Mouse (Mus musculus): ENCODE results near the gene 4930404N11Rik. TPM values are rescaled to one million over a fixed set of nuclear protein-coding genes. Genes with fewer than 3 reads are reported as not detected.

4930404N11Rik gene
- total RNA-seq (2021), result 2.0 and 2.1 TPM in 2 replicates
- long read RNA-seq, experiment 1, partial matches to known transcripts, result 4 of 4 reads
- long read RNA-seq, experiment 1, other reads (novel, unspliced or antisense), result 0 of 4 reads
- long read RNA-seq, experiment 2, partial matches to known transcripts, result 2 of 2 reads
- long read RNA-seq, experiment 2, other reads (novel, unspliced or antisense), result 0 of 2 reads

- DNase-seq, result no peak
Measured at GRCm38 (mm10) chr10:81365672-81366476, at the start of gene 4930404N11Rik. TSS of gene 4930404N11Rik (minus strand) at chr10:81365816.

GRCm38 (mm10) chr10:81415146-81415545 lies 49.5 kb upstream of the 4930404N11Rik start:
- no peak for DNase-seq

GRCm38 (mm10) chr10:81414682-81415081 lies 49.1 kb upstream of the 4930404N11Rik start:
- no peak for DNase-seq

DNA sequence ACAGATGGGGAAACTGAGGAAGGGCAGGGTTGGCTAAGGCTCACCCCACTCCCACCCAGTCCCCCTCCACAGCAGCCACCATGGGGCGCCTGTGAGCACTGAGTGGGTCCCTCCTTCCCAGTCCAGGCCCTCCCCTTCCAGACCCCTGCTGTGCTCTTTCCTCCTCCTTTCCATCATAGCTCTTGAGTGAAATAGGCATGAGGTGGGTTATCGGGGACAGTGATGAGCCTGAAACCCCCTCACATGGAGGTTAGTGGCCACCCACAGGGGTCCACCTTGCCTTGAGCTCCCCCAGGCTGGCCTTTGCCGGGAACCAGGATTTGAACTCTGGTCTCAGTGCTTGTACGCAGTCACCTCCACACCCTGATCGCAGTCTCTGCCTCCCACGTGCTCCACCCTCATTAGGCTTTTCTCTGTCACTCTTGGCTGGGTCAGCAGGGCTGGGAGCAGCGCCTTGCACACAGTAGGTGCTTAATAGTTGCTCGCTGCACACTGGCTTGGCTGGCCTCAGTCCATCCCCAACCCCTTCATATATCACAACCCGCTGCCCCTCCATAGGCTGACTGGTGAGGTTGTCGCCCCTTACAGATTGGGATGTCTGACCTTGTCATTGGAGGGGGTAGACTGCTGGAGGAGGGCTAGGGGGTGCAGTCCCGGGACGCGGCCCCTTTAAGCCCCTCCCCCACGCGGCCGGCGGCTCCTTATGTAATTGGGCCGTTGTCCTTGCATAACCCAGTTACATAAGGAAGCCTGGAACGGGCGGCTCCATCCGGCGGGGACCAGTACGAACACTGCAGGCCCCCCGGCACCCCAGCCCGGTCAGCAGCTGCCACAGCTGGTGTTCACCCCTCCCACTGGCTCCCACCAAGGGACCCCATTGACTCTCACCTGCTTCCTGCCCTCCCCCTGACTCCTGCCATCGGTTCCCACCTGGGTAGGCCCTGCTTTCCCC lies 48.0 kb upstream of the 4930404N11Rik start:
- peak; percentile 93 for DNase-seq

GRCm38 (mm10) chr10:81412586-81413309 lies 47.1 kb upstream of the 4930404N11Rik start:
- no peak for DNase-seq

DNA sequence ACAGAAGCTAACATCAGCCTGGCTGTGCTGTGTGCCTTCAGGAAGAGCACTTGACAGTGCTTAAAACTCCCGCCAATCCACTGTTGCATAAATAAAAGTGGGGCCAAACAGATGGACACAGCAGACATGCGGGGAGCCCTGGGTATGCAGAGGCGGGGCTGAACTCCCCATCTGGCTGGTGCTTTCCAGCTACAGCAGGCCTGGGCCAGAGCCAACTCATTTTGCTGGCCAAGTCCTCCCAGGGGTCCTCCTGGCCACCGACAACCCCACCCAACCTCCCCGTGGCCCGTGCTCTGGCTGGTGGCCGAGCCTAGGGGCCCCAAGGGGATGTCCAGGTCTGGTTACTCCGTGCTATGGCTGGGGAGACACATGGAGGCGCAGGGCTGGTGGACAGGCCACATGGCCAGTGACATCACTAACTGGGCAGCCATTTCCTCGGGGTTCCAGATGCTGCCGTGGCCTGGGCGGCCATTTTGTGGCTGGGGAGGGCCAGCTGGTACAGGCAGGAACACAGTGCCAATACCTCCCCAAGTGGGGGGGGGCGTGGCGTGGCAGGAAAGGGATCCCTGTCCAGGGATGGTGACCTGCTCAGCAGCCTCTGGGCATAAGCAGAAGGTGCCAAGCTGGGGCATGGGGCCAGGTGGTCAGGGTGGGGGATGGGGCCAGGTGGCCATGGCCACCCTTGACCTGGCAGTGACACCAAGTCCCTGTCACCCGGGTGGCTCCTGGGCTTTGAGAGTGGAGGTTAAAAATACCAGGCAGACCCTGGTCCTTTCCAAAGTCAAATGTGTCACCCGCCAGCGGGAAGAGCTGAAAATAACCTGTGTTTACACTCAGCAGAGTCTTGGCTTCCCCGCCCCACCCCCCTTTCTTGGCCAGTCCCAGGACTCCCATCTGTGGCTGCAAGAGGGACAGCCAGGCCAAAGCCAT lies 46.1 kb upstream of the 4930404N11Rik start:
- DNase-seq, result peak; percentile 91

DNA sequence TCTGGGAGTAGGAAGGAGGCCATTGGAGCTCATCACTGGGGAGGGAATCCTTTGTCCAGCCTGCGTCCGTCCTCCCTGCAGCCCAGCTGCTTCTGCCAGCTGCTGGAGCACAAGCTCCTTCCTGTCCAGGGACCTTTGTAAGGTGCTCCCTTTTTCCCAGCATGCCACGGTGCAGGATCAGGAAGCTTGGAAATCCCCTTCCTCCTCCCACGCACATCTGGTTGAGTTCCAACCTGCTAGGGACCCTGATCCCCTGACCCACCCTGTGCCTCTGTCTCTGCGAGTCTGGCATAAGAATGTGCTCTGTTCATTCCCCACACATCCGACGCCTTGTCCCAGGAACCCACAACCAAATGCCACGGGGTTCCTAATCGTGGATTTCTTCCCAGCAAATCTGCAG lies 45.4 kb upstream of the 4930404N11Rik start:
- DNase-seq, result peak; percentile 64

DNA sequence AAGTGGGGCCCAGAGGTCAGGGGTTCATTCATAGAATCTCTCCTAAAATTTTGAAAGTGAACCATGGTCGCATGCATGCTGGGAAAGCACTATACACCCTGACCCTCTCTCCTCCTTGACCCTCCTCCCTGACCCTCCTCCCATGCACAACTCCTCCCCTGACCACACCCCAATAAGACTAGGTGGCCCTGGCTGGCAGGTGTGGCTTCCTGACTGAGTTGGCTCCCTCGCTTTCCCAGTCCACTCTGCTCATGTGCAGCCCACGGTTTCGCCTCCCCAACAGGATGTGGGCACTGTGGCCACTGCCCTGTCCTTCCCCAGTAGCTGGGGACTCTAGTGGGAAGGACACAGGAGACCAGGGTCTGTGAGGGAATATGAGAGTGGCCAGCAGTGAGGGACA lies 44.7 kb upstream of the 4930404N11Rik start:
- no peak for DNase-seq

DNA sequence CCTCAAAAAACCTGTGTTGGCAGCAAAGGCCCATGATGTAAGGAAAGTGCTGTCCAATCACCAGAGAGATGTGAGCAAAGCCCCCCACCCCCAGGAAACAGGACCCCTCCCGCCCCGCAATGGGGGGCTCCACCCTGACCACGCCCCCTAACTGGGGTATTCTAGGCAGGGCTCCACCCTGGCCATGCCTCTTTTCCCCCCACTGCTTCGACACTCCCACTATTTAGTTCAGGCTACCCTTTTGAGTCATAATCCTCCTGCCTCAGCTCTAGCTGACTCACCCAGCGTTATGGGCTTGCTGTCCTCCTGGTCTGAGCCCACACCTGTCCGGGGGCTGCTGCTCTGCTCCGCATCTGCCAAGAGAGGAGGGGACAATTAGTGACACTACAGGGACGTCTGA lies 43.7 kb upstream of the 4930404N11Rik start:
- no peak for DNase-seq

GRCm38 (mm10) chr10:81408871-81409291 lies 43.3 kb upstream of the 4930404N11Rik start:
- peak; percentile 93 for DNase-seq

- DNase-seq, result no peak
Measured at GRCm38 (mm10) chr10:81408424-81408729, 42.8 kb upstream of the 4930404N11Rik start.

GRCm38 (mm10) chr10:81407539-81408423 lies 42.2 kb upstream of the 4930404N11Rik start:
- peak; percentile 94 for DNase-seq

GRCm38 (mm10) chr10:81406504-81407440 lies 41.2 kb upstream of the 4930404N11Rik start:
- DNase-seq, result no peak

DNA sequence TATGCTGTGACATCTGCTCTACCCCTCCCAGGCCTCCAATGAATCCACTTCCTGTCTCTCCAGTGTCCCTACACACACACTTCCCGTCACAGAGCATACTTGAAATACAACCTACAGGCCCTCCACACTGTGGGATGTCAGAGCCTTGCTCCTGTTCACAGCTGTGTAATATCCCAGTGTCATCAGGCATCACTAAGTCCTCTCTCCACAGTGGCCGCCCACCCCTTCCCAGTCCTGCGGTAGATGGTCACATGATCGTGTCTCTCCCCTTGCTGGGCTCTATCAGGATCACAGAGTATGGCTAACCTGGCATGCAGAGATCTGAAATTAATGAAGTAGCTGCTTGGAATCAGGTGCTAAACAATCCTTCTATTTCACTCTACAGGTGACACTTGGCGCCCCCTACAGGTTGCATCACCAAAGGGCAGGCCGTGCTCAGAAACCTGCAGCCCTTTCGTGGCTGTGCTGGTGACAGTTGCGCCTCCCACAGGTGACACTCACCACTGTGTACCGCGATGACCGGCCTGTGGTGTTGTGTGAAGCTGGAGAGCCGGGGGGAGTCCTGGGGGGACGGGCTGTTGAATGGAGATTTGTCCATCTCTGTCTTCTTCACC lies 40.1 kb upstream of the 4930404N11Rik start:
- DNase-seq, result peak; percentile 80

DNA sequence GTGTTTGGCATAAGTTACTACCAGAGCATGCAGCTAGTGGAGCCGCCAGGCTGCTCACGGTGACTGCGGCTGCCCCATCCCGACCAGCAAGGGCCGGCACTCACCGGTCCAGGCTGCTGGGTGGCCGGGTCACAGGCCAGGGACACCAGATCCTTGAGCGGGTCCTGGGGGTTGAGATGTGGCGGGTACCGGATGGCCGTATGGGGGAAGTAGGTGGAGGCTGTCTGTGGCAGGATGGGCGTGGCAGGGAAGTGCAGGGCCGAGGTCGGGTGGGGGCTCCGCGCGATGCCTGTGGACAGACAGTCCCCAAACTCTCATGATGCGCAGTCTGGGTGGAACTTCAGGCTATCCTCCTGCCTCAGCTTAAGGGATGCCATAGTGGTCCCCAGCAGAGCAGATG lies 39.1 kb upstream of the 4930404N11Rik start:
- DNase-seq, result no peak

DNA sequence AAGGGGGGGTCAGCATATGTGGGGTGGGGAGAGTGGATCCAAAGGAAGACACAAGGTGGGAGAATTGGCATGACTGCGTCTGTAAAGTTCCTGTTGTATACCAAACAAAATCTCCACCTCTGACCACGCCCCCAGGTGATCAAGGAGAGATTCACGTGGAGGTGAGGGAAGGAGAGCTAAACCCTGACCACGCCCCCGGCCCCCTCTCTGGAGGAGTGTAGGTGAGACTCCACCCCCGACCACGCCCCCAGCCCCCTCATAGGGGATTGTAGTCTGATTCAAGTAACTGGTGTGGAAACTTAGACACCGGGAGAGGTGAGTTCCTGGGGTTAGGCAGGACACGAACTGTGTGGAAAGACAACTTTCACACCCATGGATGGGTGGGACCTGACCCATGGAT lies 38.5 kb upstream of the 4930404N11Rik start:
- no peak for DNase-seq

DNA sequence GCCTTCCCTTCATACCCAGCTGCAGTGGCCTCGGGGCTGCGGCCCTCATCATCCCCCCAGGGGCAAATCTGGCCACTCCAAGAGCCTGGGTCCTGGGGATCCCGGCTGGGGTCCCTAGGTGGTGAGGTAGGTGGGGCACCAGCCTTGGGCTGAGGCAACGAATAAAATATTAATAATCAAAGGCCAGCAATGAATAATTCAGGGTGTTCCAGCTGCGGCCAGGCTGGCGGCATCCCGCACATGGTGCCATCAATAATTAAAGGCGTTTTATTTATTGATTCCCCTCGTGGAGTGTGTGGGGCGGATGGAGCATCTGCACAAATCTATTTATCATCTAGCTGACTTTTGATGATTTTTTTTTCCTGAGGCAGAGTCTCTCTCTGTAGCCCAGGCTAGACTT lies 37.9 kb upstream of the 4930404N11Rik start:
- DNase-seq, result no peak

DNA sequence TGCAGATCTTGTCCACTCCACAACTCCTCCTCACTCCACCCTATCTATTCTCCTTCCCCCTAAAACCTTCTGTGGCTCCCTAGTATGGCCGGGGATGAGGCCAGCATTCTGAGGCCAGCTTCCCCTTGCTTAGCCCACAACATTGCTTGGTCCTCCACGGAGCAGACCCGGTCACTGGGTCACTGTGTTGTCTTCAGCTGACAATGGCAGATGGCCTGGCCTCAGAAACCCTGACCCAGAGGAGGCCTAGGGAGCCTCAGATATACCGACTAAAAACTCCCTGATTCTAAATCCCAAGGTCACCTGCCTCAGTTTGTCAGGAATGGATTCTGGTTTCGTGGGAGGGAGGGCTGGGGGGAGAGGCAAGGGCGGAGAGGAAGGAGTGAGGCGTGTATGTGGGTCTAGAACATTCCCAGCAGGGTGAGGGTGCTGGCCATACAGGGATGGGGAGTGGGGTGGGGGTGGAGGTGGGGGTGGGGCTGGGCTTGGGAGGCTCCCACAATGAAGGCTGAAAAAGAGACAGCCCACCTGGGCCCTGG lies 36.7 kb upstream of the 4930404N11Rik start:
- no peak for DNase-seq

Data from adrenal gland, postnatal 14 days (tissue).